Mouse (Mus musculus) limb, embryonic 12.5 days (tissue): ENCODE data around the gene Hdac9. TPM values are rescaled to one million over a fixed set of nuclear protein-coding genes. Genes with fewer than 3 reads are reported as not detected.

Experiments used
- ATAC-seq: fragments of 200-750 bp; cut with Nextera tagmentation; 2 replicates; pipeline ENCODE4 v1.8.0; 2017; ENCODE audit warnings: low read depth, moderate TSS enrichment; ENCODE audit not compliant: insufficient number of reproducible peaks, insufficient read depth, low FRiP score, low TSS enrichment
- H3K27ac ChIP-seq: fragments of 300-500 bp; sonication (generic); 2 replicates; pipeline ENCODE4 v1.5.1; 2016; ENCODE audit warnings: mild to moderate bottlenecking, moderate library complexity
- H3K27me3 ChIP-seq: fragments of 300-500 bp; sonication (generic); 2 replicates; pipeline ENCODE4 v1.6.1; 2016; ENCODE audit warnings: mild to moderate bottlenecking, moderate library complexity
- H3K36me3 ChIP-seq: fragments of 300-500 bp; sonication (generic); 2 replicates; pipeline ENCODE4 v1.6.1; 2016; ENCODE audit warnings: mild to moderate bottlenecking, moderate library complexity
- H3K4me1 ChIP-seq: fragments of 300-500 bp; sonication (generic); replicated peaks from 2 replicates; pipeline ENCODE4 v1.6.1; 2016
- H3K4me2 ChIP-seq: fragments of 300-500 bp; sonication (generic); 2 replicates; pipeline ENCODE4 v1.6.1; 2016; ENCODE audit warnings: mild to moderate bottlenecking, moderate library complexity
- H3K4me3 ChIP-seq: fragments of 300-500 bp; sonication (generic); replicated peaks from 2 replicates; pipeline ENCODE4 v1.5.1; 2016; ENCODE audit warnings: mild to moderate bottlenecking
- H3K9ac ChIP-seq: fragments of 300-500 bp; sonication (generic); replicated peaks from 2 replicates; pipeline ENCODE4 v1.6.1; 2016; ENCODE audit warnings: mild to moderate bottlenecking, moderate library complexity
- H3K9me3 ChIP-seq: fragments of 300-500 bp; sonication (generic); 2 replicates; pipeline ENCODE4 v1.6.1; 2016; ENCODE audit warnings: mild to moderate bottlenecking, moderate library complexity
- WGBS: fragments of 180-500 bp; shearing (Covaris S2); methylation state at CpG from one replicate; pipeline ENCODE4 v1.1.7; 2016; 5-methylcytosine and 5-hydroxymethylcytosine counted together
- polyA plus RNA-seq: library from polyadenylated mRNA; unstranded; fragments of >200 nt; fragmentation: Nextera tagmentation; extraction: Ambion mirVana; gene quantifications from 2 replicates; pipeline ENCODE4 v1.2.1, GENCODE M21; 2016

The Hdac9 gene
- polyA plus RNA-seq, 1 experiment from 2014 or later, result 13.0 TPM

GRCm38 (mm10) chr12:34871028-34871427 lies 45.9 kb downstream of the Hdac9 start:
- 75% methylated on average over 7 of the region's 7 CpGs for WGBS
- Histone ChIP-seq H3K27ac (no peak overlapping the region), H3K9ac (no peak overlapping the region), H3K27me3 (peaks cover 25% of the 10 kb centered on the region), H3K9me3 (no peaks in the 10 kb centered on the region), H3K4me1 (peaks cover under 1% of the 10 kb centered on the region; the same call in 1 of the 2 replicates), H3K4me2 (no peak overlapping the region), H3K4me3 (no peak overlapping the region), H3K36me3 (no peaks in the 10 kb centered on the region)
- ATAC-seq, result no peak

GRCm38 (mm10) chr12:34841196-34841595 lies 75.7 kb downstream of the Hdac9 start:
- no peak overlapping the region for H3K27ac ChIP-seq
- no peak overlapping the region for H3K4me3 ChIP-seq
- H3K4me1 ChIP-seq, result peaks cover 8% of the 10 kb centered on the region
- H3K9me3 ChIP-seq, result no peaks in the 10 kb centered on the region
- no peaks in the 10 kb centered on the region for H3K36me3 ChIP-seq
- 77% methylated on average over 4 of the region's 4 CpGs for WGBS
- H3K9ac ChIP-seq, result no peak overlapping the region
- no peak for ATAC-seq
- H3K4me2 ChIP-seq, result no peak overlapping the region
- no peaks in the 10 kb centered on the region for H3K27me3 ChIP-seq

GRCm38 (mm10) chr12:34837318-34837717 lies 79.6 kb downstream of the Hdac9 start:
- no peak overlapping the region for H3K27ac ChIP-seq
- ATAC-seq, result no peak
- no peaks in the 10 kb centered on the region for H3K27me3 ChIP-seq
- peaks cover 8% of the 10 kb centered on the region for H3K4me1 ChIP-seq
- H3K4me2 ChIP-seq, result no peak overlapping the region
- no peaks in the 10 kb centered on the region for H3K9me3 ChIP-seq
- WGBS, result 68% methylated on average over 5 of the region's 5 CpGs
- no peaks in the 10 kb centered on the region for H3K36me3 ChIP-seq
- no peak overlapping the region for H3K9ac ChIP-seq
- no peak overlapping the region for H3K4me3 ChIP-seq

- no peak for ATAC-seq
- H3K9ac ChIP-seq, result no peak overlapping the region
- 56% methylated on average over 1 of the region's 1 CpGs for WGBS
- H3K4me2 ChIP-seq, result no peak overlapping the region
- peaks cover 8% of the 10 kb centered on the region for H3K4me1 ChIP-seq
- no peaks in the 10 kb centered on the region for H3K36me3 ChIP-seq
- no peak overlapping the region for H3K4me3 ChIP-seq
- H3K27ac ChIP-seq, result no peak overlapping the region
- no peaks in the 10 kb centered on the region for H3K9me3 ChIP-seq
- H3K27me3 ChIP-seq, result no peaks in the 10 kb centered on the region
These were observed 80.0 kb downstream of the Hdac9 start for GRCm38 (mm10) chr12:34836864-34837263.

GRCm38 (mm10) chr12:34836085-34836484 lies 80.8 kb downstream of the Hdac9 start:
- Histone ChIP-seq H3K27me3 (no peaks in the 10 kb centered on the region), H3K9me3 (no peaks in the 10 kb centered on the region), H3K36me3 (no peaks in the 10 kb centered on the region), H3K27ac (no peak overlapping the region), H3K4me3 (no peak overlapping the region), H3K4me1 (peaks cover 4% of the 10 kb centered on the region), H3K4me2 (no peak overlapping the region), H3K9ac (no peak overlapping the region)
- ATAC-seq, result no peak
- 88% methylated on average over 1 of the region's 1 CpGs for WGBS

- no peak for ATAC-seq
- H3K27me3 ChIP-seq, result no peaks in the 10 kb centered on the region
- WGBS, result 80% methylated on average over 3 of the region's 3 CpGs
These were observed 81.4 kb downstream of the Hdac9 start for GRCm38 (mm10) chr12:34835493-34835892.

GRCm38 (mm10) chr12:34828684-34829083 lies 88.2 kb downstream of the Hdac9 start:
- no peak overlapping the region for H3K4me2 ChIP-seq
- no peaks in the 10 kb centered on the region for H3K27me3 ChIP-seq
- H3K9ac ChIP-seq, result no peak overlapping the region
- H3K9me3 ChIP-seq, result no peaks in the 10 kb centered on the region
- no peak overlapping the region for H3K4me3 ChIP-seq
- WGBS, result 68% methylated on average over 3 of the region's 3 CpGs
- H3K27ac ChIP-seq, result no peak overlapping the region
- H3K36me3 ChIP-seq, result no peaks in the 10 kb centered on the region
- H3K4me1 ChIP-seq, result no peaks in the 10 kb centered on the region; the same call in 1 of the 2 replicates
- no peak for ATAC-seq

More at GRCm38 (mm10) chr12:34835493-34835892, 81.4 kb downstream of the Hdac9 start:
- no peak overlapping the region for H3K9ac ChIP-seq
- H3K4me2 ChIP-seq, result no peak overlapping the region
- no peak overlapping the region for H3K27ac ChIP-seq
- no peak overlapping the region for H3K4me3 ChIP-seq
- no peaks in the 10 kb centered on the region for H3K36me3 ChIP-seq
- no peaks in the 10 kb centered on the region for H3K4me1 ChIP-seq
- H3K9me3 ChIP-seq, result no peaks in the 10 kb centered on the region

- Histone ChIP-seq H3K9me3 (no peaks in the 10 kb centered on the region), H3K27me3 (no peaks in the 10 kb centered on the region), H3K27ac (no peak overlapping the region), H3K4me2 (no peak overlapping the region), H3K4me1 (no peaks in the 10 kb centered on the region; the same call in 1 of the 2 replicates), H3K9ac (no peak overlapping the region), H3K36me3 (no peaks in the 10 kb centered on the region), H3K4me3 (no peak overlapping the region)
- ATAC-seq, result no peak
- WGBS, result 87% methylated on average over 4 of the region's 4 CpGs
These were observed 90.0 kb downstream of the Hdac9 start for GRCm38 (mm10) chr12:34826931-34827330.

- Histone ChIP-seq H3K4me1 (peaks cover 10% of the 10 kb centered on the region), H3K27ac (no peak overlapping the region), H3K4me3 (no peak overlapping the region), H3K9me3 (no peaks in the 10 kb centered on the region), H3K4me2 (no peak overlapping the region), H3K9ac (no peak overlapping the region), H3K36me3 (no peaks in the 10 kb centered on the region), H3K27me3 (no peaks in the 10 kb centered on the region)
- ATAC-seq, result no peak
- WGBS, result 30% methylated on average over 6 of the region's 6 CpGs
These were observed 96.7 kb downstream of the Hdac9 start for GRCm38 (mm10) chr12:34820229-34820628.

GRCm38 (mm10) chr12:34811673-34812613 lies 105.0 kb downstream of the Hdac9 start:
- Histone ChIP-seq H3K27ac (no peak overlapping the region), H3K4me2 (no peak overlapping the region), H3K36me3 (no peaks in the 10 kb centered on the region), H3K9me3 (no peaks in the 10 kb centered on the region), H3K4me3 (no peak overlapping the region), H3K27me3 (no peaks in the 10 kb centered on the region), H3K9ac (no peak overlapping the region), H3K4me1 (peaks cover 6% of the 10 kb centered on the region; the same call in 1 of the 2 replicates)
- no peak for ATAC-seq
- 62% methylated on average over 10 of the region's 10 CpGs for WGBS

- H3K4me3 ChIP-seq, result no peak overlapping the region
- H3K9me3 ChIP-seq, result no peaks in the 10 kb centered on the region
- no peak overlapping the region for H3K27ac ChIP-seq
- ATAC-seq, result no peak
- no peak overlapping the region for H3K4me2 ChIP-seq
- no peaks in the 10 kb centered on the region for H3K36me3 ChIP-seq
- WGBS, result 82% methylated on average over 2 of the region's 2 CpGs
- peaks cover 8% of the 10 kb centered on the region; the same call in 1 of the 2 replicates for H3K4me1 ChIP-seq
- no peak overlapping the region for H3K9ac ChIP-seq
- no peaks in the 10 kb centered on the region for H3K27me3 ChIP-seq
These were observed 106.7 kb downstream of the Hdac9 start for GRCm38 (mm10) chr12:34810221-34810620.
